Mouse (Mus musculus) urinary bladder, postnatal 4 days (tissue): ENCODE data around the gene Slit2.

Experiments used
- DNase-seq, 2 experiments: peaks; one replicate each; pipeline ENCODE4 v3.0.0; 2021 to 2022; ENCODE audit warnings: low spot score in 2 of 2

Slit2 gene

GRCm38 (mm10) chr5:47982941-47983701 is at the start of gene Slit2:
Gene Slit2, plus strand, starts transcription at chr5:47983138.
- DNase-seq = peak; percentile 88 to 89

- no peak for DNase-seq
These were observed 44.2 kb upstream of the Slit2 start for GRCm38 (mm10) chr5:47938586-47939372.

- DNase-seq = no peak
These were observed 26.5 kb upstream of the Slit2 start for GRCm38 (mm10) chr5:47956451-47956850.

GRCm38 (mm10) chr5:47975795-47976194 is 7.1 kb upstream of the Slit2 start:
- no peak for DNase-seq

- DNase-seq = no peak
These were observed 3.6 kb upstream of the Slit2 start for GRCm38 (mm10) chr5:47979371-47979770.

GRCm38 (mm10) chr5:47980459-47980858 is 2.5 kb upstream of the Slit2 start:
- no peak for DNase-seq

GRCm38 (mm10) chr5:47981951-47982350 is 987 bp upstream of the Slit2 start:
- no peak for DNase-seq

- peak in 1 of 2 experiments; percentile 20 for DNase-seq
These were observed 1.0 kb downstream of the Slit2 start for GRCm38 (mm10) chr5:47983746-47984583.

GRCm38 (mm10) chr5:47984584-47985197 is 1.8 kb downstream of the Slit2 start:
- DNase-seq = no peak

GRCm38 (mm10) chr5:47985198-47985631 is 2.3 kb downstream of the Slit2 start:
- DNase-seq = no peak

GRCm38 (mm10) chr5:47985901-47986670 is 3.1 kb downstream of the Slit2 start:
- DNase-seq = peak in 1 of 2 experiments; percentile 19

GRCm38 (mm10) chr5:47990926-47991325 is 8.0 kb downstream of the Slit2 start:
- no peak for DNase-seq

GRCm38 (mm10) chr5:48003708-48004415 is 20.9 kb downstream of the Slit2 start:
- DNase-seq = no peak

- no peak for DNase-seq
These were observed 22.6 kb downstream of the Slit2 start for GRCm38 (mm10) chr5:48005533-48005932.

GRCm38 (mm10) chr5:48006059-48006458 is 23.1 kb downstream of the Slit2 start:
- no peak for DNase-seq

- no peak for DNase-seq
These were observed 40.5 kb downstream of the Slit2 start for GRCm38 (mm10) chr5:48023441-48023840.

GRCm38 (mm10) chr5:48034875-48035274 is 51.9 kb downstream of the Slit2 start:
- no peak for DNase-seq

GRCm38 (mm10) chr5:48038033-48038432 is 55.1 kb downstream of the Slit2 start:
- DNase-seq = no peak

- DNase-seq = no peak
These were observed 66.2 kb downstream of the Slit2 start for GRCm38 (mm10) chr5:48048986-48049751.
